Mouse (Mus musculus) lung, adult 2 months (tissue): ENCODE data around the gene Gm39653. TPM values are rescaled to one million over a fixed set of nuclear protein-coding genes. Genes with fewer than 3 reads are reported as not detected.
A peak's percentile ranks its signal among the peaks of the same experiment; 100 is the strongest.
"Not testable (repeated sequence)": the region's sequence is repeated elsewhere in the genome, so short reads cannot be mapped to it uniquely, and the experiment has no call there.

ENCODE experiments used
- DNase-seq: peaks from one replicate; pipeline ENCODE4 v3.0.0; 2022
- H3K4me1 ChIP-seq: fragments of 200-500 bp; 2 replicates; pipeline ENCODE4 v1.6.1; 2011; ENCODE audit warnings: low read length; ENCODE audit not compliant: control insufficient read depth, insufficient read depth
- H3K4me3 ChIP-seq: fragments of 200-500 bp; replicated peaks from 2 replicates; pipeline ENCODE3; 2011; ENCODE audit warnings: low read depth, mild to moderate bottlenecking, control low read depth, low read length; ENCODE audit errors: extremely low read depth
- CTCF ChIP-seq: fragments of 200-500 bp; IDR thresholded peaks from 2 replicates; pipeline ENCODE4 v1.5.1; 2011; ENCODE audit warnings: mild to moderate bottlenecking, low read length, control low read depth; ENCODE audit not compliant: insufficient read depth
- POLR2A ChIP-seq: fragments of 200-500 bp; IDR thresholded peaks from 2 replicates; pipeline ENCODE4 v1.6.1; 2011; ENCODE audit warnings: low read depth, mild to moderate bottlenecking, control low read depth, low read length, borderline replicate concordance; ENCODE audit errors: extremely low read depth
- WGBS: fragments of 180-500 bp; shearing (Covaris S2); methylation state at CpG from one replicate; pipeline ENCODE4 v1.1.7; 2018; 5-methylcytosine and 5-hydroxymethylcytosine counted together
- polyA plus RNA-seq: library from polyadenylated mRNA; depleted of rRNA; stranded (reverse); fragments of >200 nt; gene quantifications from 2 replicates; pipeline ENCODE4 v1.2.3, GENCODE M21; 2012

The Gm39653 gene
- polyA plus RNA-seq, 1 experiment, result not detected

- no peak for DNase-seq
- TF ChIP-seq POLR2A, result no peak
- TF ChIP-seq CTCF, result no peak
- Histone ChIP-seq H3K4me1 (no peaks in the 10 kb centered on the region), H3K4me3 (no peak overlapping the region)
- 2% methylated on average over 11 of the region's 11 CpGs for WGBS
Observed at GRCm38 (mm10) chr1:63614594-63614993, 1.2 kb upstream of the Gm39653 start.

- WGBS, result 35% methylated on average over 2 of the region's 2 CpGs
- TF ChIP-seq CTCF (no peak), POLR2A (no peak)
- no peak overlapping the region for H3K4me3 ChIP-seq
- no peaks in the 10 kb centered on the region for H3K4me1 ChIP-seq
- no peak for DNase-seq
Observed at GRCm38 (mm10) chr1:63628211-63628610, 12.4 kb downstream of the Gm39653 start.

DNA sequence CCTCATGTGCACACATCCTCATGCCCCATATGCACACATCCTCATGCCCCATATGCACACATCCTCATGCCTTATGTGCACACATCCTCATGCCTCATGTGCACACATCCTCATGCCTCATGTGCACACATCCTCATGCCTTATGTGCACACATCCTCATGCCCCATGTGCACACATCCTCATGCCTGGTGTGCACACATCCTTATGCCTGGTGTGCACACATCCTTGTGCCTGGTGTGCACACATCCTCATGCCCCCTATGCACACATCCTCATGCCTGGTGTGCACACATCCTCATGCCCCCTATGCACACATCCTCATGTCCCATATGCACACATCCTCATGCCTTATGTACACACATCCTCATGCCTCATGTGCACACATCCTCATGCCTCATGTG is 14.6 kb downstream of the Gm39653 start:
- not testable (repeated sequence) for DNase-seq, H3K4me3 ChIP-seq, H3K4me1 ChIP-seq

GRCm38 (mm10) chr1:63639921-63640320 is 24.2 kb downstream of the Gm39653 start:
- H3K4me1 ChIP-seq, result no peaks in the 10 kb centered on the region
- H3K4me3 ChIP-seq, result no peak overlapping the region
- WGBS, result 65% methylated on average over 6 of the region's 6 CpGs
- DNase-seq, result no peak
- TF ChIP-seq POLR2A (no peak), CTCF (no peak)

- TF ChIP-seq CTCF (peak; percentile 40; the same call in 1 of the 2 replicates), POLR2A (no peak)
- 8% methylated on average over 6 of the region's 6 CpGs for WGBS
- Histone ChIP-seq H3K4me1 (no peaks in the 10 kb centered on the region), H3K4me3 (no peak overlapping the region)
- DNase-seq, result peak; percentile 43
Observed at GRCm38 (mm10) chr1:63658016-63658415, 42.2 kb downstream of the Gm39653 start.

- WGBS, result 2% methylated on average over 7 of the region's 7 CpGs
- Histone ChIP-seq H3K4me1 (no peaks in the 10 kb centered on the region), H3K4me3 (no peak overlapping the region)
- TF ChIP-seq CTCF (peak; percentile 40; the same call in 1 of the 2 replicates), POLR2A (no peak)
- peak; percentile 8 for DNase-seq
Observed at GRCm38 (mm10) chr1:63659591-63659990, 43.8 kb downstream of the Gm39653 start.

GRCm38 (mm10) chr1:63666089-63666488 is 50.3 kb downstream of the Gm39653 start:
- TF ChIP-seq POLR2A (no peak), CTCF (no peak)
- no peak overlapping the region for H3K4me3 ChIP-seq
- 91% methylated on average over 2 of the region's 2 CpGs for WGBS
- peaks cover 2% of the 10 kb centered on the region; the same call in 1 of the 2 replicates for H3K4me1 ChIP-seq
- DNase-seq, result no peak

GRCm38 (mm10) chr1:63667201-63667948 is 51.6 kb downstream of the Gm39653 start:
- no peak for DNase-seq
- Histone ChIP-seq H3K4me1 (peaks cover 2% of the 10 kb centered on the region; the same call in 1 of the 2 replicates), H3K4me3 (no peak overlapping the region)
- 49% methylated on average over 9 of the region's 9 CpGs for WGBS
- TF ChIP-seq POLR2A (no peak), CTCF (no peak)

DNA sequence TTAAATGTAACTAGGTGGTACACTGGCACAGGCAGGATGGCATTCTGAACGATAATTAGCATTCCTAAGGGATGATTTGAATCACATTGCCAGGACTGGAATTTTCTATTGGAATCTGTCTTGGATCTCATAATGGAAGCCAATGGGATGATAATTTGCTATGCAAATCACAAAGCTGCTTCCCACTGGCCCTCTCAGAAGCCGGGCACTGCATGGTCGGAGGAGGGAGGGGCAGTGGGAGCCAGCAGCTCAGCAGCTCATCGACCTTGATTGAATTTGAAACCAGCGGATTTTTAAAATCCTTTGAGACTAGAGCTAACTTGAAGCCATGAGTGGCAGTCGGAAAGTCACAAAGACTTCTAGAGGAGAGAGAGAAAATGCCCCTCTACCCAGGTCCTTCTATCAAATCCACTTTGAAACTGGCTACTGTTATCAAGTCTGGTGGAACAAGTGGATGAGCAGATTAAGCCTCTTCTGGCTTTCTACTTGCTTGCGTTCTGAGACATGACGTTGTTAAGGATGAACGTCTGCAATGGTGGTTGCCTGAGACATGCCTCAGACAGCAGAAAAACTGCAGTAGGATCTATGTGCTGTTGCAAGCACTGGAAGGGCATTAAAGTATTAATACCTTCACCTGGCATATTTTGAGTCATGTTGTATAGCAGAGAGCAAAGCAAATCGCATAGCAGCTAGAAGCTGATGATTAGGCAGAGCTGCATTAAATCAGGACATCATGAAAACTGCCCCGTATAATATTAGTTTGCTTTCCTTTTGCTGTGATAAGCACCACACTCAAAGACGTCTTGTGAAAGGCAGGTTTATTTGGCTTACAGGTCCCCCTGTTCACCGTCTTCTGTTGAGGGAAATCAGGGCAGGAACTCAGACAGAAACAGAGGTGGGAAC is 52.4 kb downstream of the Gm39653 start:
- WGBS, result 33% methylated on average over 13 of the region's 13 CpGs

More for the DNA sequence above, 52.4 kb downstream of the Gm39653 start:
- H3K4me1 ChIP-seq, result peaks cover 2% of the 10 kb centered on the region; the same call in 1 of the 2 replicates
- TF ChIP-seq CTCF, result no peak
- no peak for TF ChIP-seq POLR2A
- DNase-seq, result no peak
- no peak overlapping the region for H3K4me3 ChIP-seq
